In the genomic region with DNA sequence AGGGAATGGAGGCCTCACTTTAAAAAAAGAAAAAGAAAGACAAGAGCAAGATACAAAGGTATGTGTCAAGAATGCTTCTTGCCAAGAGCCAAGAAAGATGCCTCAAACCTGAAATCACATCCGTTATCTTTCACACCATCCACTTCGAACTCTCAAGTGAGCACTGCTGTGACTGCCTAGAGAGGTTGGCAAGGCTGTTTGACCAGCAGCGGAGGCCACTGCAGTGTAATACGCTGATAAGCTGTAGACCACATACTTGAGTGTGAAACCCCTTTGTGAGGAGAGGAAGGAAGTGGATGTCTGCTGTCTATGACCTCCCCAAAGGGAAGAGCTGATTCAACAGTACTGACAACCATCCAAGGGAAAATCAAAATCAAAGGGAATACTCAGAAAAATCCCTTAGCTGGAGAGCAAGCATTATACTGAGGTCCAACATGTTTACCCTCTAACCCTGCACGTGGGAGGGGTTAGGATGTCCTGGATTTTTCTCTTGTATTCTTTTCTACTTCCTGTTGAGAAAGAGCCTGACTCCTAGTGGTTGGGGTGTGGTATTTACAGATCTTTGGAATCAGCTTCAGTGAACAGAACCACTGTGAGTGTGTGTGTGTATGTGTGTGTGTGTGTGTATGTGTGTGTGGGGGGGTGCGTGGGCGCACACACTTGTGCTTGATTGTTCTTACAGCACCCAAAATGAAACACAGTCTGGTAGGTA, we compare ENCODE assay signal across 9 mouse cellular contexts.
DNase-seq lines count a peak whose midpoint lies in the region; ATAC-seq and TF ChIP-seq lines count a peak whose summit lies in the region.
"Had no signal": no experiment of that assay in that cellular context is flagged by ENCODE, and none has a peak within 500 bp of the region (broad histone marks: within the 10 kb centered on the region; RNA-seq: fewer than 3 reads in every experiment).

No protein-coding gene starts in this region.

- no peaks in the 10 kb centered on the region for H3K36me3 ChIP-seq in heart, embryonic 16.5 days (ENCODE audit: control insufficient read depth, insufficient read depth)
- H3K36me3 ChIP-seq in liver, embryonic 16.5 days (ENCODE audit: control insufficient read depth, insufficient read depth) = no peaks in the 10 kb centered on the region
- H3K36me3 ChIP-seq: limb, embryonic 12.5 days had no signal

- no peak for DNase-seq in heart, postnatal 14 days
- DNase-seq in 416B (ENCODE audit: low read depth) (peak; percentile 59), Patski (ENCODE audit: low read depth, low spot score) (no peak)
- no peak for DNase-seq in ovary, postnatal 14 days (ENCODE audit: low spot score)
- no peak for DNase-seq in kidney, adult 9 months
- no peak for DNase-seq in adrenal gland, adult 18-20 months (ENCODE audit: low spot score in 2 of 2)

- H3K27me3 ChIP-seq in heart, embryonic 16.5 days (ENCODE audit: control insufficient read depth, insufficient read depth, low read length) = no peaks in the 10 kb centered on the region
- no peaks in the 10 kb centered on the region for H3K27me3 ChIP-seq in Patski
- no peaks in the 10 kb centered on the region for H3K27me3 ChIP-seq in liver, embryonic 16.5 days (ENCODE audit: control insufficient read depth, insufficient read depth, low read depth, low read length)
- H3K27me3 ChIP-seq: limb, embryonic 12.5 days had no signal

- H3K4me2 ChIP-seq in heart, embryonic 16.5 days (ENCODE audit: low read depth, low read length) = no peak overlapping the region
- H3K4me2 ChIP-seq in liver, embryonic 16.5 days (ENCODE audit: low read depth, low read length) = no peak overlapping the region
- H3K4me2 ChIP-seq: limb, embryonic 12.5 days had no signal

- TF ChIP-seq CTCF in Patski (IDR thresholded peaks at IDR 0.05) = peak; percentile 55

- peaks cover 33% of the 10 kb centered on the region for H3K4me1 ChIP-seq in heart, embryonic 16.5 days (ENCODE audit: control insufficient read depth, insufficient read depth, low read length)
- H3K4me1 ChIP-seq in liver, embryonic 16.5 days (ENCODE audit: control insufficient read depth, low read depth, low read length) = peaks cover 3% of the 10 kb centered on the region

- no peak overlapping the region for H3K9ac ChIP-seq in heart, embryonic 16.5 days (ENCODE audit: low read length)
- H3K9ac ChIP-seq in liver, embryonic 16.5 days (ENCODE audit: low read depth, low read length) = no peak overlapping the region
- H3K9ac ChIP-seq: limb, embryonic 12.5 days had no signal

- 38% methylated on average over 7 of the region's 7 CpGs for WGBS in heart, embryonic 16.5 days
- 15% methylated on average over 7 of the region's 7 CpGs for WGBS in liver, embryonic 16.5 days (ENCODE audit: insufficient replicate concordance)

- H3K4me3 ChIP-seq in heart, embryonic 16.5 days (ENCODE audit: low read length) = no peak overlapping the region
- no peak overlapping the region for H3K4me3 ChIP-seq in liver, embryonic 16.5 days (ENCODE audit: low read depth, low read length)
- H3K4me3 ChIP-seq: limb, embryonic 12.5 days had no signal

- peak; percentile 53 for ATAC-seq in heart, embryonic 16.5 days (replicated peaks; ENCODE audit: extremely low read depth, insufficient read depth, low FRiP score)
- ATAC-seq in Patski = no peak
- peak; percentile 11; the same call in 1 of the 2 replicates for ATAC-seq in liver, embryonic 16.5 days (ENCODE audit: low read depth)

- CTCF ChIA-PET in Patski (lab: Charles Lee) = no interaction called here

- intact Hi-C loops in heart, postnatal 14 days (cut with DNase I) = no loop called here

- POLR2A ChIA-PET in Patski (lab: Charles Lee) = no interaction called here

- H3K27ac ChIP-seq in heart, embryonic 16.5 days (ENCODE audit: low read length) = 0 out of 2 replicates have a peak overlapping the region, but pooled peaks have one; percentile 1
- H3K27ac ChIP-seq in liver, embryonic 16.5 days (ENCODE audit: low read length) = no peak overlapping the region
- H3K27ac ChIP-seq: limb, embryonic 12.5 days had no signal

- H3K9me3 ChIP-seq in heart, embryonic 16.5 days (replicated peaks; ENCODE audit: control insufficient read depth, low read length) = no peaks in the 10 kb centered on the region
- H3K9me3 ChIP-seq in liver, embryonic 16.5 days (replicated peaks; ENCODE audit: control insufficient read depth, low read length) = no peaks in the 10 kb centered on the region
- H3K9me3 ChIP-seq: limb, embryonic 12.5 days had no signal

- in situ Hi-C loops in Patski (cut with MboI; ENCODE audit: low pct_unique_long_range_greater_than_20kb) = no loop called here
